Mouse (Mus musculus) spleen, adult 2 months (tissue): ENCODE measurements around the gene Trim71.

Experiments used
- CTCF ChIP-seq: fragments of 200-500 bp; IDR thresholded peaks from 2 replicates; pipeline ENCODE4 v1.5.1; 2011; ENCODE audit warnings: mild to moderate bottlenecking, inconsistent platforms; ENCODE audit not compliant: insufficient read depth, insufficient read length, insufficient replicate concordance; ENCODE audit errors: extremely low read depth
- POLR2A ChIP-seq: fragments of 200-500 bp; IDR thresholded peaks from 2 replicates; pipeline ENCODE4 v1.6.1; 2011; ENCODE audit warnings: low read depth, low read length, inconsistent platforms

GRCm38 (mm10) chr9:114613026-114613425 is 48.9 kb upstream of the Trim71 start:
- no peak for TF ChIP-seq CTCF
- no peak for TF ChIP-seq POLR2A
